Mouse (Mus musculus): ENCODE measurements around the gene Gm10638. TPM values are rescaled to one million over a fixed set of nuclear protein-coding genes. Genes with fewer than 3 reads are reported as not detected.

The Gm10638 gene
- 4.8 and 6.1 TPM in 2 replicates for polyA plus RNA-seq (2015; fragmentation: Nextera tagmentation; extraction: Ambion mirVana)

GRCm38 (mm10) chr8:86745221-86745934, at the start of gene Gm10638, which contains the start of gene Siah1a:
Gene Gm10638 (plus strand): TSS chr8:86745699.
Gene Siah1a (minus strand): TSS chr8:86745934.
- peak within 1 kb of the TSS; percentile 98 for H3K9ac ChIP-seq
- H3K27me3 ChIP-seq = no peaks in the 10 kb centered on the region
- under 1% methylated on average over 46 of the region's 88 CpGs for WGBS
- peaks cover 19% of the 10 kb centered on the region for H3K4me1 ChIP-seq
- peak within 1 kb of the TSS; percentile 80 for H3K4me2 ChIP-seq
- H3K27ac ChIP-seq = peak within 1 kb of the TSS; percentile 96
- no peaks in the 10 kb centered on the region for H3K36me3 ChIP-seq
- peak; percentile 75 for ATAC-seq (ENCODE audit: insufficient number of reproducible peaks, insufficient read depth, low FRiP score, low TSS enrichment, low read depth)
- no peaks in the 10 kb centered on the region for H3K9me3 ChIP-seq
- H3K4me3 ChIP-seq = peak within 1 kb of the TSS; percentile 87

- peaks cover 26% of the 10 kb centered on the region for H3K36me3 ChIP-seq
- no peak for ATAC-seq (ENCODE audit: insufficient number of reproducible peaks, insufficient read depth, low FRiP score, low TSS enrichment, low read depth)
Measured at GRCm38 (mm10) chr8:86695703-86696102, 49.8 kb upstream of the Gm10638 start.

GRCm38 (mm10) chr8:86698811-86699421, 46.6 kb upstream of the Gm10638 start:
- no peak overlapping the region for H3K9ac ChIP-seq
- ATAC-seq (ENCODE audit: insufficient number of reproducible peaks, insufficient read depth, low FRiP score, low TSS enrichment, low read depth) = no peak

More at GRCm38 (mm10) chr8:86695703-86696102, 49.8 kb upstream of the Gm10638 start:
- H3K9ac ChIP-seq = no peak overlapping the region
- no peak overlapping the region for H3K4me3 ChIP-seq
- H3K9me3 ChIP-seq = no peaks in the 10 kb centered on the region
- H3K27ac ChIP-seq = no peak overlapping the region
- H3K4me2 ChIP-seq = no peak overlapping the region
- WGBS = 86% methylated on average over 2 of the region's 2 CpGs
- H3K27me3 ChIP-seq = no peaks in the 10 kb centered on the region
- H3K4me1 ChIP-seq = no peaks in the 10 kb centered on the region

GRCm38 (mm10) chr8:86699471-86699870, 46.0 kb upstream of the Gm10638 start:
- ATAC-seq (ENCODE audit: insufficient number of reproducible peaks, insufficient read depth, low FRiP score, low TSS enrichment, low read depth) = no peak
- Histone ChIP-seq H3K4me3 (no peak overlapping the region), H3K4me2 (no peak overlapping the region), H3K9ac (no peak overlapping the region), H3K4me1 (no peaks in the 10 kb centered on the region), H3K27ac (no peak overlapping the region), H3K27me3 (no peaks in the 10 kb centered on the region), H3K9me3 (no peaks in the 10 kb centered on the region), H3K36me3 (peaks cover 20% of the 10 kb centered on the region)
- WGBS = 91% methylated on average over 12 of the region's 12 CpGs

More at GRCm38 (mm10) chr8:86698811-86699421, 46.6 kb upstream of the Gm10638 start:
- Histone ChIP-seq H3K27ac (no peak overlapping the region), H3K4me3 (no peak overlapping the region), H3K27me3 (no peaks in the 10 kb centered on the region), H3K4me2 (no peak overlapping the region), H3K4me1 (no peaks in the 10 kb centered on the region), H3K9me3 (no peaks in the 10 kb centered on the region), H3K36me3 (peaks cover 20% of the 10 kb centered on the region)
- 78% methylated on average over 1 of the region's 1 CpGs for WGBS

GRCm38 (mm10) chr8:86702453-86702852, 43.0 kb upstream of the Gm10638 start:
- Histone ChIP-seq H3K9me3 (no peaks in the 10 kb centered on the region), H3K27me3 (no peaks in the 10 kb centered on the region), H3K36me3 (peaks cover 19% of the 10 kb centered on the region), H3K4me3 (no peak overlapping the region), H3K27ac (no peak overlapping the region), H3K9ac (no peak overlapping the region), H3K4me1 (no peaks in the 10 kb centered on the region), H3K4me2 (no peak overlapping the region)
- WGBS = 88% methylated on average over 3 of the region's 3 CpGs
- ATAC-seq (ENCODE audit: insufficient number of reproducible peaks, insufficient read depth, low FRiP score, low TSS enrichment, low read depth) = no peak

GRCm38 (mm10) chr8:86705317-86705716, 40.2 kb upstream of the Gm10638 start:
- H3K27ac ChIP-seq = no peak overlapping the region
- no peak for ATAC-seq (ENCODE audit: insufficient number of reproducible peaks, insufficient read depth, low FRiP score, low TSS enrichment, low read depth)
- H3K36me3 ChIP-seq = peaks cover 23% of the 10 kb centered on the region; the same call in 1 of the 2 replicates
- H3K9me3 ChIP-seq = no peaks in the 10 kb centered on the region
- H3K4me1 ChIP-seq = no peaks in the 10 kb centered on the region
- H3K27me3 ChIP-seq = no peaks in the 10 kb centered on the region
- WGBS = 73% methylated on average over 3 of the region's 3 CpGs
- no peak overlapping the region for H3K9ac ChIP-seq
- H3K4me3 ChIP-seq = no peak overlapping the region
- no peak overlapping the region for H3K4me2 ChIP-seq

GRCm38 (mm10) chr8:86706756-86707155, 38.7 kb upstream of the Gm10638 start:
- WGBS = 85% methylated on average over 5 of the region's 5 CpGs
- Histone ChIP-seq H3K9ac (no peak overlapping the region), H3K4me3 (no peak overlapping the region), H3K9me3 (no peaks in the 10 kb centered on the region), H3K36me3 (peaks cover 20% of the 10 kb centered on the region; the same call in 1 of the 2 replicates), H3K4me2 (no peak overlapping the region), H3K4me1 (no peaks in the 10 kb centered on the region), H3K27ac (no peak overlapping the region), H3K27me3 (no peaks in the 10 kb centered on the region)
- ATAC-seq (ENCODE audit: insufficient number of reproducible peaks, insufficient read depth, low FRiP score, low TSS enrichment, low read depth) = no peak

GRCm38 (mm10) chr8:86707873-86708272, 37.6 kb upstream of the Gm10638 start:
- H3K36me3 ChIP-seq = peaks cover 20% of the 10 kb centered on the region; the same call in 1 of the 2 replicates
- H3K27me3 ChIP-seq = no peaks in the 10 kb centered on the region
- no peak overlapping the region for H3K27ac ChIP-seq
- no peak for ATAC-seq (ENCODE audit: insufficient number of reproducible peaks, insufficient read depth, low FRiP score, low TSS enrichment, low read depth)
- no peak overlapping the region for H3K9ac ChIP-seq
- H3K9me3 ChIP-seq = no peaks in the 10 kb centered on the region
- H3K4me3 ChIP-seq = no peak overlapping the region
- no peak overlapping the region for H3K4me2 ChIP-seq
- no peaks in the 10 kb centered on the region for H3K4me1 ChIP-seq
- 68% methylated on average over 4 of the region's 4 CpGs for WGBS

- no peak for ATAC-seq (ENCODE audit: insufficient number of reproducible peaks, insufficient read depth, low FRiP score, low TSS enrichment, low read depth)
- Histone ChIP-seq H3K4me2 (no peak overlapping the region), H3K27ac (no peak overlapping the region), H3K36me3 (peaks cover 33% of the 10 kb centered on the region), H3K4me3 (no peak overlapping the region), H3K9me3 (no peaks in the 10 kb centered on the region), H3K27me3 (no peaks in the 10 kb centered on the region), H3K9ac (no peak overlapping the region), H3K4me1 (peaks cover 3% of the 10 kb centered on the region; the same call in 1 of the 2 replicates)
- 91% methylated on average over 3 of the region's 3 CpGs for WGBS
Measured at GRCm38 (mm10) chr8:86712594-86712993, 32.9 kb upstream of the Gm10638 start.

- Histone ChIP-seq H3K36me3 (peaks cover 34% of the 10 kb centered on the region), H3K9ac (no peak overlapping the region), H3K4me3 (no peak overlapping the region), H3K4me2 (no peak overlapping the region), H3K27ac (no peak overlapping the region), H3K9me3 (no peaks in the 10 kb centered on the region), H3K27me3 (no peaks in the 10 kb centered on the region), H3K4me1 (peaks cover 3% of the 10 kb centered on the region; the same call in 1 of the 2 replicates)
- ATAC-seq (ENCODE audit: insufficient number of reproducible peaks, insufficient read depth, low FRiP score, low TSS enrichment, low read depth) = no peak
- WGBS = 85% methylated on average over 14 of the region's 14 CpGs
Measured at GRCm38 (mm10) chr8:86713407-86714188, 31.9 kb upstream of the Gm10638 start.

- H3K36me3 ChIP-seq = peaks cover 43% of the 10 kb centered on the region
Measured at GRCm38 (mm10) chr8:86718332-86718994, 27.0 kb upstream of the Gm10638 start.

More at GRCm38 (mm10) chr8:86718332-86718994, 27.0 kb upstream of the Gm10638 start:
- H3K4me2 ChIP-seq = no peak overlapping the region
- H3K9me3 ChIP-seq = no peaks in the 10 kb centered on the region
- no peak overlapping the region for H3K27ac ChIP-seq
- H3K4me3 ChIP-seq = no peak overlapping the region
- no peak overlapping the region for H3K9ac ChIP-seq
- ATAC-seq (ENCODE audit: insufficient number of reproducible peaks, insufficient read depth, low FRiP score, low TSS enrichment, low read depth) = no peak
- peaks cover 3% of the 10 kb centered on the region; the same call in 1 of the 2 replicates for H3K4me1 ChIP-seq
- H3K27me3 ChIP-seq = no peaks in the 10 kb centered on the region
- 84% methylated on average over 2 of the region's 2 CpGs for WGBS
